Mouse (Mus musculus) neural tube, embryonic 11.5 days (tissue): ENCODE measurements around the gene Kif3b. TPM values are rescaled to one million over a fixed set of nuclear protein-coding genes. Genes with fewer than 3 reads are reported as not detected.

Source experiments
- ATAC-seq: fragments of 200-750 bp; cut with Nextera tagmentation; 2 replicates; pipeline ENCODE4 v1.8.0; 2017; ENCODE audit warnings: moderate number of reproducible peaks, mild to moderate bottlenecking, moderate TSS enrichment, moderate library complexity; ENCODE audit not compliant: insufficient read depth, low FRiP score, low TSS enrichment
- DNase-seq: peaks from one replicate; pipeline ENCODE4 v3.0.0-alpha.2; 2015; ENCODE audit warnings: low spot score
- H3K27ac ChIP-seq: fragments of 300-500 bp; sonication (generic); 2 replicates; pipeline ENCODE4 v1.5.1; 2014; ENCODE audit warnings: low read depth, mild to moderate bottlenecking, low read length
- H3K27me3 ChIP-seq: fragments of 300-500 bp; sonication (generic); 2 replicates; pipeline ENCODE4 v1.6.1; 2014; ENCODE audit warnings: mild to moderate bottlenecking, low read length, mixed read lengths; ENCODE audit not compliant: control insufficient read depth, insufficient read depth
- H3K36me3 ChIP-seq: fragments of 300-500 bp; sonication (generic); 2 replicates; pipeline ENCODE4 v1.6.1; 2014; ENCODE audit warnings: mild to moderate bottlenecking, low read length, moderate library complexity, mixed read lengths; ENCODE audit not compliant: control insufficient read depth, insufficient read depth
- H3K4me1 ChIP-seq: fragments of 300-500 bp; sonication (generic); 2 replicates; pipeline ENCODE4 v1.6.1; 2014; ENCODE audit warnings: low read length, mixed read lengths; ENCODE audit not compliant: control insufficient read depth, insufficient read depth
- H3K4me2 ChIP-seq: fragments of 300-500 bp; sonication (generic); 2 replicates; pipeline ENCODE4 v1.6.1; 2014; ENCODE audit warnings: low read depth, mild to moderate bottlenecking, moderate library complexity
- H3K4me3 ChIP-seq: fragments of 300-500 bp; sonication (generic); 2 replicates; pipeline ENCODE4 v1.5.1; 2014; ENCODE audit warnings: low read depth, low read length
- H3K9ac ChIP-seq: fragments of 300-500 bp; sonication (generic); 2 replicates; pipeline ENCODE4 v1.6.1; 2014; ENCODE audit warnings: mild to moderate bottlenecking, low read length
- H3K9me3 ChIP-seq: fragments of 300-500 bp; sonication (generic); 2 replicates; pipeline ENCODE4 v1.6.1; 2016; ENCODE audit warnings: low read length; ENCODE audit not compliant: control insufficient read depth
- WGBS: fragments of 180-500 bp; shearing (Covaris S2); extraction: QIAGEN DNeasy Blood & Tissue Kit; methylation state at CpG from one replicate; pipeline ENCODE4 v1.1.7; 2014; 5-methylcytosine and 5-hydroxymethylcytosine counted together
- polyA plus RNA-seq: library from polyadenylated mRNA; unstranded; fragments of >200 nt; fragmentation: Nextera tagmentation; extraction: Ambion mirVana; gene quantifications from 2 replicates; pipeline ENCODE4 v1.2.1, GENCODE M21; 2014

Kif3b gene
- polyA plus RNA-seq, 1 experiment from 2014 or later: 8.6 TPM

- Histone ChIP-seq H3K9ac (no peak overlapping the region), H3K4me3 (no peak overlapping the region), H3K27ac (no peak overlapping the region), H3K27me3 (no peaks in the 10 kb centered on the region), H3K4me1 (no peaks in the 10 kb centered on the region), H3K4me2 (no peak overlapping the region), H3K36me3 (peaks cover 12% of the 10 kb centered on the region), H3K9me3 (no peaks in the 10 kb centered on the region)
- ATAC-seq (no peak), DNase-seq (no peak)
Observed at GRCm38 (mm10) chr2:153370871-153371270, 79.7 kb downstream of the Kif3b start.

DNA sequence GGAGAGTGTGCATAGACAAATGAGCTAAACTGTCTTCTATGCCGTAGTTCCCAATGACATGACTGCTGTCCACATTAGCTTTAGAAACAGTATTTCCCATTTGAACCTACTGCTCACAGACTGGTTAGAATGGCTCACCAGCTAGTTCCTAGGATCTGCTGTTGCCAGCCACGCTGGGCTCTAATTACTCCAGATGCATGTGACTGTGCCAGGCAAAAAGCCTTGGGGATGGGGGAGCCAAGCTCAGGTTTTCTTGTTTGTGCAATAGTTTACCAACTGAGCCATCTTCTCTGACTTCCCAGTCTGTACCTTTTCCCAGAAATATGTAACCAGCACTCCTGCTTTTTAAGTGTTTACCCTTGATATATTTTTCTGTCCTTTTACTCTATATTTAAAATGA lies 84.2 kb downstream of the Kif3b start:
- H3K36me3 ChIP-seq: no peaks in the 10 kb centered on the region; the same call in none of the 2 replicates
- no peak overlapping the region for H3K4me2 ChIP-seq
- H3K4me3 ChIP-seq: no peak overlapping the region
- no peaks in the 10 kb centered on the region for H3K4me1 ChIP-seq
- no peak for ATAC-seq
- 94% methylated on average over 2 of the region's 2 CpGs for WGBS
- H3K27ac ChIP-seq: no peak overlapping the region
- no peaks in the 10 kb centered on the region for H3K27me3 ChIP-seq
- DNase-seq: no peak
- no peaks in the 10 kb centered on the region for H3K9me3 ChIP-seq
- no peak overlapping the region for H3K9ac ChIP-seq

DNA sequence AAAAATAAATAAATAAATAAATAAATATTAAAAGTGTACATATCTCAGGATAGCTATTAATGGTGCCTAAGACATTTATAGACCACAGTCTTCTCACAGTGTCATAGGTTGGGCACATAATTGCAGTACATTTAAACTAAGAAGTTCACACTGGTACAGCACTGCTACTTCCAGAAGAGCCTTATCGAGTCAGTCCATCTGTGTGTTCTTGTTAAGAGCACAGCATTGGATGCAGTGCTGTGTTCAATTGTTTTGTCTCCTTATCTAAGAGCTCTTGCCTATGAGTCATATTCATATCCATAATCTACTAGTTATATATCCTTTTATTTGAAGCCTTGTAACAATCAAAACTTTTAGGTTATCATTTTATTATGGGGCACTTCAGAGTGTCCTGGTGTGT lies 89.3 kb downstream of the Kif3b start:
- no peak for ATAC-seq
- Histone ChIP-seq H3K27me3 (no peaks in the 10 kb centered on the region), H3K4me1 (no peaks in the 10 kb centered on the region), H3K4me3 (no peak overlapping the region), H3K4me2 (no peak overlapping the region), H3K9ac (no peak overlapping the region), H3K9me3 (no peaks in the 10 kb centered on the region), H3K36me3 (peaks cover under 1% of the 10 kb centered on the region; the same call in 1 of the 2 replicates), H3K27ac (no peak overlapping the region)
- 96% methylated on average over 1 of the region's 1 CpGs for WGBS
- DNase-seq: no peak

Other genes with a start within 250 kb of the Kif3b start
- 1.4 and 1.5 TPM in 2 replicates for gene Ccm2l, start 225.5 kb upstream of the Kif3b start, polyA plus RNA-seq
- 1.8 and 2.0 TPM in 2 replicates for gene Hck, start 182.9 kb upstream of the Kif3b start, polyA plus RNA-seq
- 81.1 and 83.3 TPM in 2 replicates for gene Tm9sf4, start 130.1 kb upstream of the Kif3b start, polyA plus RNA-seq
- gene Tspyl3, start 66.0 kb upstream of the Kif3b start, polyA plus RNA-seq: 6.0 and 7.6 TPM in 2 replicates
- 33.1 and 34.0 TPM in 2 replicates for gene Plagl2, start 50.0 kb upstream of the Kif3b start, polyA plus RNA-seq
- 5.4 and 6.3 TPM in 2 replicates for gene Pofut1, start 49.9 kb upstream of the Kif3b start, polyA plus RNA-seq
- gene Asxl1, start 54.4 kb downstream of the Kif3b start, polyA plus RNA-seq: 20.7 and 24.6 TPM in 2 replicates
- gene 4930404H24Rik, start 201.4 kb downstream of the Kif3b start, polyA plus RNA-seq: not detected in 2 replicates
- 32.1 and 37.5 TPM in 2 replicates for gene Nol4l, start 238.6 kb downstream of the Kif3b start, polyA plus RNA-seq